Mouse (Mus musculus): ENCODE results near the gene Pak2.

DNA sequence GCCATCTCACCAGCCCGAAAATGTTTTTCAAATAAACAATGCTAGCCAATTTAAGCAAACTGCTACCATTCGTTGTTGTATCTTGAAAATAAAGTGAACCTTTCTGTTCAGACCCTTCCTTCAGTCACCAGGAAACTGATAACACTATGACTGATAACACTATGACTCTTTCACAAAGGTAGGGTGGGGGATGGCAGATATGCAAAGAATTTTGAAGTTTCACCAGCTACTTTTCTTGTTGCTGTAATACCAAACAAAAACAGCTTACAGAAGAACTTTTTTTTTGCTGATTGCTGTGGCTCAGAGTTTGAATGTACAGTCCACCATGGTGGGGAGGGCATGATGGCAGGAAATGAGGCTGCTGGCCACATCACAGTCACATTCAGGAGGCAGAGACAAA is 16.9 kb downstream of the Pak2 start:
- TF ChIP-seq POLR2A (IDR thresholded peaks at IDR 0.05; ENCODE audit: low read depth, low read length) (no peak), CTCF (IDR thresholded peaks at IDR 0.05; ENCODE audit: extremely low read depth, insufficient read depth, insufficient read length, insufficient replicate concordance) (no peak)

All from spleen, adult 2 months (tissue).